Comparison of ENCODE assay signal across 8 mouse cellular contexts in the genomic region with DNA sequence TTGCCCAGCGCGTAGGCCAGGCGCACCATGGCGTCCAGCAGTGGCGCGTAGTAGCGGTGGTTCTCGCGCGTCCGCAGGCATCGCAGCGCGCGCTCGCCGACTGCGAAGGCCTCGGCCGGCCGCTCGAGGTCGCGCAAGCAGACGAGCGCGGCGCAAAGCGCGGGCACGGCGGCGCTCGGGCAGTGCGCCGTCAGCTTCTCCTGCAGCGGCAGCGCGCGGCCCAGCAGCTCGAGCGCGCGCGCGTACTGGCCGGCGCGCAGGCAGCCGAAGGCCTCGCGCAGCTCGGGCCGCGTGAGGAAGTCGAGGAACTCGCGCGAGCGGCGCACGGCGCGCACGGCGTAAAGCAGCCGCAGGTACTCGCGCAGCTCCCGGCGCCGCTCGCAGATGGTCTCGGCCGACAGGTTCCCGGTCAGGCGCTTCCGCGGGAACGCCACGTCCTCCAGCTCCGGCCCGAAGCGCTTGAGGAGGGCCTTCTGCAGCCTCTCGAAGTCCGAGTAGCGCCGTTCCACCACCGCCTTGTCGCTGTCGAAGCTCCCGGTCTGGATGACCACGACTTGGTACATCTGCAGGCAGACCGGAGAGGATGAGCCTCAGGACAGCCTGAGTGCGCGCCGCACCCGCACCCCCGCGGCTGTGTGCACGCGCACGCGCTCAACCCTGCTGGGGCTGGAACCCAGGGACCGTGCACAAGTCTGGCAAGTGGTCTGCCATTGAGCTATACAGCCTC. TPM values are rescaled to one million over a fixed set of nuclear protein-coding genes. Genes with fewer than 3 reads are reported as not detected.
DNase-seq lines count a peak whose midpoint lies in the region; ATAC-seq and TF ChIP-seq lines count a peak whose summit lies in the region.

No protein-coding gene starts in this region.

- peak; percentile 84 for ATAC-seq in lung, embryonic 14.5 days (ENCODE audit: insufficient read depth)
- ATAC-seq in inflammation-experienced regulatory T-cells, adult 6 months, result no peak

- no peaks in the 10 kb centered on the region for H3K9me3 ChIP-seq in hindbrain, embryonic 10.5 days
- H3K9me3 ChIP-seq in lung, embryonic 14.5 days (ENCODE audit: low read depth, low read length), result no peaks in the 10 kb centered on the region

- H3K27me3 ChIP-seq in hindbrain, embryonic 10.5 days (ENCODE audit: insufficient read depth, poor library complexity, severe bottlenecking), result peaks cover 64% of the 10 kb centered on the region
- peaks cover 25% of the 10 kb centered on the region; the same call in 1 of the 2 replicates for H3K27me3 ChIP-seq in lung, embryonic 14.5 days (ENCODE audit: insufficient read depth, low read length)

- H3K4me2 ChIP-seq in lung, embryonic 14.5 days, result peak overlapping the region; percentile 93

- peak overlapping the region; percentile 90 for H3K27ac ChIP-seq in hindbrain, embryonic 10.5 days
- H3K27ac ChIP-seq in lung, embryonic 14.5 days (ENCODE audit: low read depth), result no peak overlapping the region

- H3K4me3 ChIP-seq in hindbrain, embryonic 10.5 days, result peak overlapping the region; percentile 64
- peak overlapping the region; percentile 55 for H3K4me3 ChIP-seq in lung, embryonic 14.5 days (ENCODE audit: low read depth, low read length)

- peaks cover 24% of the 10 kb centered on the region for H3K4me1 ChIP-seq in hindbrain, embryonic 10.5 days (replicated peaks)
- no peaks in the 10 kb centered on the region for H3K4me1 ChIP-seq in lung, embryonic 14.5 days (ENCODE audit: insufficient read depth)

- WGBS in hindbrain, embryonic 10.5 days, result under 1% methylated on average over 105 of the region's 105 CpGs
- WGBS in lung, embryonic 14.5 days, result under 1% methylated on average over 105 of the region's 105 CpGs

- H3K9ac ChIP-seq in lung, embryonic 14.5 days, result peak overlapping the region; percentile 73

- no peak for TF ChIP-seq CTCF in lung, embryonic 14.5 days (IDR thresholded peaks at IDR 0.05; ENCODE audit: low read depth)

- no peaks in the 10 kb centered on the region for H3K36me3 ChIP-seq in hindbrain, embryonic 10.5 days
- H3K36me3 ChIP-seq in lung, embryonic 14.5 days (ENCODE audit: insufficient read depth), result no peaks in the 10 kb centered on the region

- peak; percentile 75 for DNase-seq in R1 (ENCODE audit: low read depth, low spot score)
- DNase-seq in cerebellum, adult 9-10 months, result peak; percentile 76
- DNase-seq in frontal cortex, adult 2 months (ENCODE audit: extremely low spot score in 1 of 2, low spot score in 1 of 2), result peak; percentile 41 to 82
- peak; percentile 76 for DNase-seq in hindbrain, embryonic 10.5 days (ENCODE audit: low spot score)
- DNase-seq in layer of hippocampus, postnatal 10 days (ENCODE audit: low spot score in 2 of 2), result peak; percentile 66 to 81
- peak; percentile 94 for DNase-seq in lung, embryonic 14.5 days
- DNase-seq in retina, embryonic 14.5 days (ENCODE audit: low spot score), result peak; percentile 90

RNA-seq across cellular contexts. Expression of a gene that starts 8.5 kb away (rescaled TPM):
- polyA plus RNA-seq in frontal cortex, adult 2 months (2012; rRNA removed), result 1.2 and 1.3 TPM in 2 replicates
- polyA plus RNA-seq in hindbrain, embryonic 10.5 days (2016; fragmentation: Nextera tagmentation; extraction: Ambion mirVana), result 1.1 and 1.3 TPM in 2 replicates
- 1 to 10 TPM; 1.8 to 1.9 TPM for total RNA-seq in layer of hippocampus, postnatal 10 days (2021)
- polyA plus RNA-seq in lung, embryonic 14.5 days (2014; fragmentation: Nextera tagmentation; extraction: Ambion mirVana), result 2.9 TPM in 2 replicates
- polyA plus RNA-seq in inflammation-experienced regulatory T-cells, adult 6 months (2017; shearing (Covaris generic)), result 10 to 100 TPM in 1 of 3 experiments, 1 to 10 TPM in 2; 6.2 to 12.0 (median 9.3) TPM

RNA-seq across cellular contexts. Expression of a gene that starts 19.7 kb away (rescaled TPM):
- polyA plus RNA-seq in frontal cortex, adult 2 months (2012; rRNA removed), result 0.17 and 0.18 TPM in 2 replicates
- 0.15 and 0.17 TPM in 2 replicates for polyA plus RNA-seq in hindbrain, embryonic 10.5 days (2016; fragmentation: Nextera tagmentation; extraction: Ambion mirVana)
- under 1 TPM; 0.34 to 0.49 TPM for total RNA-seq in layer of hippocampus, postnatal 10 days (2021)
- 0.13 and 0.31 TPM in 2 replicates for polyA plus RNA-seq in lung, embryonic 14.5 days (2014; fragmentation: Nextera tagmentation; extraction: Ambion mirVana)
- 1 to 10 TPM; 2.4 to 4.3 (median 3.8) TPM for polyA plus RNA-seq in inflammation-experienced regulatory T-cells, adult 6 months (2017; shearing (Covaris generic))
